Mouse (Mus musculus) heart, embryonic 13.5 days (tissue): ENCODE data around the gene Tgm7. TPM values are rescaled to one million over a fixed set of nuclear protein-coding genes. Genes with fewer than 3 reads are reported as not detected.

Experiments used
- ATAC-seq: fragments of 200-750 bp; cut with Nextera tagmentation; 2 replicates; pipeline ENCODE4 v1.8.0; 2017; ENCODE audit warnings: moderate TSS enrichment; ENCODE audit not compliant: insufficient number of reproducible peaks, low FRiP score, low TSS enrichment; ENCODE audit errors: extremely low read depth
- H3K27ac ChIP-seq: fragments of 300-500 bp; sonication (generic); replicated peaks from 2 replicates; pipeline ENCODE4 v1.5.1; 2015; ENCODE audit warnings: moderate library complexity, mild to moderate bottlenecking, inconsistent platforms
- H3K27me3 ChIP-seq: fragments of 300-500 bp; sonication (generic); replicated peaks from 2 replicates; pipeline ENCODE4 v1.6.1; 2015; ENCODE audit warnings: mild to moderate bottlenecking, inconsistent platforms
- H3K36me3 ChIP-seq: fragments of 300-500 bp; sonication (generic); 2 replicates; pipeline ENCODE4 v1.6.1; 2015; ENCODE audit warnings: mild to moderate bottlenecking, inconsistent platforms
- H3K4me1 ChIP-seq: fragments of 300-500 bp; sonication (generic); 2 replicates; pipeline ENCODE4 v1.6.1; 2015; ENCODE audit warnings: inconsistent platforms
- H3K4me2 ChIP-seq: fragments of 300-500 bp; sonication (generic); 2 replicates; pipeline ENCODE4 v1.6.1; 2015; ENCODE audit warnings: inconsistent platforms, mild to moderate bottlenecking, moderate library complexity
- H3K4me3 ChIP-seq: fragments of 300-500 bp; sonication (generic); 2 replicates; pipeline ENCODE4 v1.5.1; 2015; ENCODE audit warnings: moderate library complexity, mild to moderate bottlenecking, inconsistent platforms
- H3K9ac ChIP-seq: fragments of 300-500 bp; sonication (generic); 2 replicates; pipeline ENCODE4 v1.6.1; 2015; ENCODE audit warnings: inconsistent platforms, mild to moderate bottlenecking, moderate library complexity
- H3K9me3 ChIP-seq: fragments of 300-500 bp; sonication (generic); 2 replicates; pipeline ENCODE4 v1.6.1; 2016; ENCODE audit warnings: inconsistent platforms
- WGBS: fragments of 180-500 bp; shearing (Covaris S2); methylation state at CpG from one replicate; pipeline ENCODE4 v1.1.7; 2015; ENCODE audit warnings: mixed read lengths; 5-methylcytosine and 5-hydroxymethylcytosine counted together
- polyA plus RNA-seq: library from polyadenylated mRNA; unstranded; fragments of >200 nt; fragmentation: Nextera tagmentation; extraction: Ambion mirVana; gene quantifications from 2 replicates; pipeline ENCODE4 v1.2.1, GENCODE M21; 2015

Gene Tgm7
- polyA plus RNA-seq, 1 experiment from 2014 or later = not detected

DNA sequence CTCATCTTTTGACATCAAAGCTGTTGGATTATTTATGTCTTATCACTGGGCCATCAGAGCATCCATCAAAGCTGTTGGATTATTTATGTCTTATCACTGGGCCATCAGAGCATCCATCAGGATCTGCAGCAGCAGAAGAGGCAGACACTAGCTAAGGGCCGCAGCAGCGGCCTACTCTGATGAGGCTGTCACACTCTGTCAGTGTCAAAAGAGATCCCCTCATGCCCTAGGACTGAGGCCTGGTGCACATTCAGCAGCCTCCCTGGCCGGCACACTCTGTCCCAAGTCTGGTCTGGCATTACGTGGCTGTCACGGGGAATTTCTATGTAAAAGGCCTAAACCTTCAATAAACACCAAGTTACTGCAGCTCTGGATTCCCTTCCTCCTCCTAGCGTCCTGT is 40.1 kb downstream of the Tgm7 start:
- H3K9me3 ChIP-seq = no peaks in the 10 kb centered on the region
- H3K27me3 ChIP-seq = no peaks in the 10 kb centered on the region
- H3K4me3 ChIP-seq = no peak overlapping the region
- H3K4me1 ChIP-seq = no peaks in the 10 kb centered on the region
- no peaks in the 10 kb centered on the region for H3K36me3 ChIP-seq
- ATAC-seq = no peak
- no peak overlapping the region for H3K9ac ChIP-seq
- H3K4me2 ChIP-seq = no peak overlapping the region
- 74% methylated on average over 6 of the region's 6 CpGs for WGBS
- H3K27ac ChIP-seq = no peak overlapping the region

DNA sequence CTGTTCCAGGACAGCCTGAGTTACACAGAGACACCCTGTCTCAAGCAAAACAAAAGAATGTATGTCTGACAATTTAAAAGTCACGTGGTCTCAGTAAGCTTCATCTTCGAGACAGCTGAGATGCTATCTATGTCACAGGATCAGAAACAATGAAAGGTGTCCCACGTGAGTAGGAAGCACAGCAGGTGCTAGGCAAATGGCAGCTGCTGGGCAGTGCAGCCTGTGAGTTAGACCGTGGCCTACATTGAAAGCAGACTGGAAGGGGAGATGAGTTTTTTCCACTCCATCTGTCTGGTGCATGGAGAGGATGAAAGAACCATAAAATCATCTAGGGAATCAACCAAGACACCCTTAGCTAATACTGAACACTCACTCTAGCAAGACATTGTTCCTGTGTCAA is 42.5 kb downstream of the Tgm7 start:
- Histone ChIP-seq H3K4me1 (no peaks in the 10 kb centered on the region), H3K27ac (no peak overlapping the region), H3K9me3 (no peaks in the 10 kb centered on the region), H3K27me3 (no peaks in the 10 kb centered on the region), H3K4me3 (no peak overlapping the region), H3K4me2 (no peak overlapping the region), H3K36me3 (no peaks in the 10 kb centered on the region), H3K9ac (no peak overlapping the region)
- no peak for ATAC-seq
- 57% methylated on average over 4 of the region's 4 CpGs for WGBS

DNA sequence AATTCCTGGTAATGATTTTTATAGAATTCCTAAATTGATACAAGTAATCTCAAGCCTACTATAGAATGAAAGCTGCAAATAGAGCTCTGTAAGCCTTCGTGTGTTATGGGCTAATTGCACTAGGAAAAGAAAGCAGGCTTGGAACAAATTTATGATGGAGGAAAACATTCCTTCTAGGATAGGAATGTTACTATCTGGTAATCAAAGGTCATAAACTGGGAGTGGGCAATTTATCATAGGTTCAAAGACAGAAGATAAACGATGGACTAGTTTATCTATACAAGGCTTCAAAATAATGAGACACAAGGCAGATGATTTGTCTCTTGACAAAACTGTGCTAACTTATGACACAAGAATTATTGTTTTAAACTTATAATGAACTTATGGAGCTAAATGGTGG is 48.3 kb downstream of the Tgm7 start:
- no peak overlapping the region for H3K27ac ChIP-seq
- H3K9me3 ChIP-seq = peaks cover 4% of the 10 kb centered on the region; the same call in 1 of the 2 replicates
- 65% methylated on average over 2 of the region's 2 CpGs for WGBS
- no peak for ATAC-seq
- H3K4me1 ChIP-seq = peaks cover 12% of the 10 kb centered on the region; the same call in 1 of the 2 replicates
- H3K9ac ChIP-seq = no peak overlapping the region
- H3K27me3 ChIP-seq = no peaks in the 10 kb centered on the region
- no peaks in the 10 kb centered on the region for H3K36me3 ChIP-seq
- H3K4me2 ChIP-seq = no peak overlapping the region
- no peak overlapping the region for H3K4me3 ChIP-seq

DNA sequence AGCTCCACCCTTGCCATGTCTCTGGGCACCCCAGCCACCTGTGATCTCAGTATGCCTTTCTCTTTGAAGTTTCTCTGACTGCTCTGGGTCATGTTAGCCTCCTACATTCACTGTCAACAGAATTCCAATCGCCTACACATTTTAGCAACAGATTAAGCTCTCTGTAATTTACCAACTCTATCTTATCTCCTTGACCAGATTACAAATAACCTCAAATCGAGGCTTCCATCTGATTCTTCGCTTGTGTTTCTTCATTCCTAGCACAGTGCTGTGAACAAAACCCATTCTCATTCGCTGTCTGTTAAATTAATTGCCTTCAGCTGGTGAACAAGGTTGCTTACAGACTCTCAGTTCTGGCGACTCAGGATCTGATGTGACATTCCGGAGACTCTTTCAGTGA is 51.6 kb downstream of the Tgm7 start:
- Histone ChIP-seq H3K36me3 (no peaks in the 10 kb centered on the region), H3K27ac (no peak overlapping the region), H3K4me3 (no peak overlapping the region), H3K27me3 (no peaks in the 10 kb centered on the region), H3K9me3 (peaks cover 4% of the 10 kb centered on the region; the same call in 1 of the 2 replicates), H3K4me2 (no peak overlapping the region), H3K9ac (no peak overlapping the region), H3K4me1 (peaks cover 12% of the 10 kb centered on the region; the same call in 1 of the 2 replicates)
- ATAC-seq = no peak
- 39% methylated on average over 6 of the region's 6 CpGs for WGBS

DNA sequence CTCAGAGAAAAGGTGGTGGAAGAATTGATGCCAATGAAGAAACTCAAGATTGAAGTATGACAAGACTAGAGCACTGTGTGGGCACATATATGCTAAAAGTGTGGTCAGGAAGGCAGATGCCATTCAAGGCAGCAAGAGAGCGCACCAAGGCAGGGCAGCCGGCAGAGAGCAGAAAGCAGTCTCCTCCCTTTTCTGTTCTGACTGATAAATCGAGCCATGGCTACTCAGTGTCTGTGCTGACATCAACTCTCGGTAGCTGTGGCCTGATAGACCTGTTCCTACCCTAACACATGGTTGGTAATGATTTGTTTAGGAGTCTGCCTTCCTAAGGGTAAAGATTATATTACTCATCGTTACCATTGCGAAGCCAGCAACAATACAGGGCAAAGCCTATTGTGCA is 53.7 kb downstream of the Tgm7 start:
- H3K9ac ChIP-seq = no peak overlapping the region
- no peaks in the 10 kb centered on the region for H3K9me3 ChIP-seq
- H3K4me1 ChIP-seq = peaks cover 12% of the 10 kb centered on the region; the same call in 1 of the 2 replicates
- WGBS = 74% methylated on average over 6 of the region's 6 CpGs
- no peak overlapping the region for H3K4me2 ChIP-seq
- H3K27ac ChIP-seq = no peak overlapping the region
- H3K27me3 ChIP-seq = 0 out of 2 replicates have a peak, but pooled peaks cover 6% of the 10 kb centered on the region
- no peak overlapping the region for H3K4me3 ChIP-seq
- no peaks in the 10 kb centered on the region for H3K36me3 ChIP-seq
- no peak for ATAC-seq

DNA sequence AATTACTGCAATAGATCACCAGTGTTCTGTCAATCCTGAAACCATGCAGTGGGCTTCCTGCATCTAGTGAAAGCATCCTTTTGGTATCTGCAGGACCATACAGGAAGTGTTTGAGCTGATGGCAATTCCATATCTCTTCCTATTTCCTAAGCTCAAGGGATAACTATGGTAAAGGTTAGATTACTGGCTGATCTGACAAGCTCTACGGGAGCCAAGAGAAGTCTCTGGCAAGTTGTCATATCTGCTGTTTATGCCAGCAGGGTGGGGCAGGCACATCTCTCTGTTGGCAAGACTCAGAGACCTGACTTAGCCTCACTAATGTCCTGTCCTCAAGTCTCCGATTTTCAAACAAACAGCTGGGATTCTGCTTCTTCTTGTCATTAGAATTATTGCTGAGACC is 55.5 kb downstream of the Tgm7 start:
- no peak for ATAC-seq
- 43% methylated on average over 2 of the region's 2 CpGs for WGBS

DNA sequence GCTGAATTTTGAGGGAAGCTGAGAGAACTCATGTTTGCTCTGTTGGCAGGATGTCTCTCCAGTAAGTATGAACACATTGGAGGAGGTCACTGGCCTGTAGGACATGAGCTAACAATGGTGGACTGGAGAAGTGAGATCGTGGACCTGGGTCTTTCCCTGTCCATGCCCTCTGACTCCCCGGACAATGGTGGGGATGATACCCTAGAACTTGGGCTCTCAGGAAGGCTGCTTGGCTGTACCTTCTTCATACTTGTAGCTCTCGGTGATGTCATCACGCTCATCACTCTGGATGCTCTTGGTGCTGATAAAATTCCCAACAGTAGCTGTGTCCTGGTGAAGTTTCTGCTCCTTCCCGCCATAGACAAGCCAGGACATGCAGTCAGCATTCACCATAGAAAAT is 57.4 kb downstream of the Tgm7 start:
- Histone ChIP-seq H3K36me3 (no peaks in the 10 kb centered on the region), H3K9ac (no peak overlapping the region), H3K4me1 (no peaks in the 10 kb centered on the region), H3K27me3 (0 out of 2 replicates have a peak, but pooled peaks cover 6% of the 10 kb centered on the region), H3K9me3 (no peaks in the 10 kb centered on the region), H3K27ac (no peak overlapping the region), H3K4me2 (no peak overlapping the region), H3K4me3 (no peak overlapping the region)
- ATAC-seq = no peak
- WGBS = 72% methylated on average over 5 of the region's 5 CpGs

More for the DNA sequence above, 55.5 kb downstream of the Tgm7 start:
- Histone ChIP-seq H3K36me3 (no peaks in the 10 kb centered on the region), H3K27me3 (0 out of 2 replicates have a peak, but pooled peaks cover 6% of the 10 kb centered on the region), H3K4me1 (peaks cover 12% of the 10 kb centered on the region; the same call in 1 of the 2 replicates), H3K4me3 (no peak overlapping the region), H3K9me3 (no peaks in the 10 kb centered on the region), H3K27ac (no peak overlapping the region), H3K9ac (no peak overlapping the region), H3K4me2 (no peak overlapping the region)

DNA sequence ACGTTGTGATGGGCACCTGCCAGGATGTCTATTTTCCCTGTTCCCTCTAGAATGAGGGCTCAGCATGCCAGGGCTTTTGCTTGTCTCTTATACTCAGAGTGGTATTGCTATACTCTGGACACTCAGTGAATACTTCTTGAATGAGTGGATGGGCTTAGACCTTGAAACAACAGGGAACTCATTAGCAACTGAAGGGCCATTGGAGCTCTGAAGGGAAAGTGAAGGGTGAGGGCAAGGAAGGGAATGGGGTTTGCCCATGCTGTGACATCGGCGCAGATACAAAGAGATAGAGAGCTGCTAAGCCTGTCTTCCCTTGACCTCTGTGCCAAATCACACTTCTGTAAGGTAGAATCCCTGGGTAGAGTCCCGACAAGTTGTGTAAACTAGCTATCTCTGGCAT is 63.9 kb downstream of the Tgm7 start:
- WGBS = 66% methylated on average over 4 of the region's 4 CpGs
- H3K9ac ChIP-seq = no peak overlapping the region
- no peak overlapping the region for H3K4me2 ChIP-seq
- no peaks in the 10 kb centered on the region for H3K9me3 ChIP-seq
- no peaks in the 10 kb centered on the region for H3K27me3 ChIP-seq
- H3K27ac ChIP-seq = no peak overlapping the region
- no peaks in the 10 kb centered on the region for H3K36me3 ChIP-seq
- ATAC-seq = no peak
- no peak overlapping the region for H3K4me3 ChIP-seq
- no peaks in the 10 kb centered on the region for H3K4me1 ChIP-seq

Other genes starting within 250 kb of the Tgm7 start
- 18.3 and 21.6 TPM in 2 replicates for gene Ubr1, start 139.1 kb downstream of the Tgm7 start, polyA plus RNA-seq
- 1.9 and 2.3 TPM in 2 replicates for gene Tmem62, start 132.8 kb downstream of the Tgm7 start, polyA plus RNA-seq
- gene Ccndbp1, start 101.4 kb downstream of the Tgm7 start, polyA plus RNA-seq = 37.3 and 38.3 TPM in 2 replicates
- gene Epb42, start 72.7 kb downstream of the Tgm7 start, polyA plus RNA-seq = 7.2 and 8.5 TPM in 2 replicates
- gene Tgm5, start 24.0 kb downstream of the Tgm7 start, polyA plus RNA-seq = 0.16 TPM in 1 of 2 replicates, not detected in the other
- 11.1 and 11.3 TPM in 2 replicates for gene Adal, start 30.6 kb upstream of the Tgm7 start, polyA plus RNA-seq
- gene Lcmt2, start 30.9 kb upstream of the Tgm7 start, polyA plus RNA-seq = 14.3 and 16.3 TPM in 2 replicates
- gene Tubgcp4, start 60.9 kb upstream of the Tgm7 start, polyA plus RNA-seq = 32.4 and 32.5 TPM in 2 replicates
- gene Zscan29, start 61.3 kb upstream of the Tgm7 start, polyA plus RNA-seq = 5.3 and 5.8 TPM in 2 replicates
- 44.5 and 44.6 TPM in 2 replicates for gene Trp53bp1, start 161.6 kb upstream of the Tgm7 start, polyA plus RNA-seq
- gene Map1a, start 179.8 kb upstream of the Tgm7 start, polyA plus RNA-seq = 3.8 and 4.7 TPM in 2 replicates
- gene Ppip5k1, start 245.6 kb upstream of the Tgm7 start, polyA plus RNA-seq = 9.9 TPM in 2 replicates
- gene Ckmt1, start 247.9 kb upstream of the Tgm7 start, polyA plus RNA-seq = 0.37 and 0.47 TPM in 2 replicates